Mouse (Mus musculus) frontal cortex, adult (tissue): ENCODE measurements around the gene Lgals3.
"Not testable (repeated sequence)": the region's sequence is repeated elsewhere in the genome, so short reads cannot be mapped to it uniquely, and the experiment has no call there.

Experiments used
- ATAC-seq: cut with Nextera tagmentation; 2 replicates; pipeline ENCODE4 v1.9.2; 2017; ENCODE audit warnings: mild to moderate bottlenecking, moderate library complexity, mixed read lengths; ENCODE audit not compliant: low TSS enrichment

The Lgals3 gene

GRCm38 (mm10) chr14:47367461-47367860, at the start of gene Lgals3:
Gene Lgals3, plus strand, starts transcription at chr14:47367751.
- peak; percentile 98 for ATAC-seq

- ATAC-seq = no peak
Observed at GRCm38 (mm10) chr14:47319362-47319761, 48.2 kb upstream of the Lgals3 start.

GRCm38 (mm10) chr14:47321581-47321980, 46.0 kb upstream of the Lgals3 start:
- not testable (repeated sequence) for ATAC-seq

GRCm38 (mm10) chr14:47325965-47326761, 41.4 kb upstream of the Lgals3 start:
- peak; percentile 60 for ATAC-seq

GRCm38 (mm10) chr14:47327347-47327746, 40.2 kb upstream of the Lgals3 start:
- no peak for ATAC-seq

GRCm38 (mm10) chr14:47331920-47332319, 35.6 kb upstream of the Lgals3 start:
- ATAC-seq = no peak

GRCm38 (mm10) chr14:47334819-47335218, 32.7 kb upstream of the Lgals3 start:
- ATAC-seq = peak; percentile 80

- ATAC-seq = no peak
Observed at GRCm38 (mm10) chr14:47335300-47335699, 32.3 kb upstream of the Lgals3 start.

GRCm38 (mm10) chr14:47340231-47340925, 27.2 kb upstream of the Lgals3 start:
- no peak for ATAC-seq

GRCm38 (mm10) chr14:47341811-47342291, 25.7 kb upstream of the Lgals3 start:
- peak; percentile 52; the same call in 1 of the 2 replicates for ATAC-seq

GRCm38 (mm10) chr14:47346715-47347114, 20.8 kb upstream of the Lgals3 start:
- no peak for ATAC-seq

GRCm38 (mm10) chr14:47350974-47351373, 16.6 kb upstream of the Lgals3 start:
- peak; percentile 62 for ATAC-seq

- no peak for ATAC-seq
Observed at GRCm38 (mm10) chr14:47352272-47352671, 15.3 kb upstream of the Lgals3 start.

GRCm38 (mm10) chr14:47353240-47353639, 14.3 kb upstream of the Lgals3 start:
- ATAC-seq = peak; percentile 60

GRCm38 (mm10) chr14:47354111-47354577, 13.4 kb upstream of the Lgals3 start:
- ATAC-seq = peak; percentile 70

- no peak for ATAC-seq
Observed at GRCm38 (mm10) chr14:47354948-47355347, 12.6 kb upstream of the Lgals3 start.

GRCm38 (mm10) chr14:47356622-47357021, 10.9 kb upstream of the Lgals3 start:
- no peak for ATAC-seq

GRCm38 (mm10) chr14:47359610-47360009, 7.9 kb upstream of the Lgals3 start:
- no peak for ATAC-seq

- ATAC-seq = no peak
Observed at GRCm38 (mm10) chr14:47361418-47361817, 6.1 kb upstream of the Lgals3 start.

GRCm38 (mm10) chr14:47361899-47362298, 5.7 kb upstream of the Lgals3 start:
- ATAC-seq = no peak

- ATAC-seq = no peak
Observed at GRCm38 (mm10) chr14:47364742-47365449, 2.7 kb upstream of the Lgals3 start.

- ATAC-seq = peak; percentile 51
Observed at GRCm38 (mm10) chr14:47366881-47367321, 650 bp upstream of the Lgals3 start.
